Mouse (Mus musculus) kidney, embryonic 15.5 days (tissue): Measurements from ENCODE around the gene Gm11146. TPM values are rescaled to one million over a fixed set of nuclear protein-coding genes. Genes with fewer than 3 reads are reported as not detected.
A peak's percentile ranks its signal among the peaks of the same experiment; 100 is the strongest.

Source experiments
- ATAC-seq: fragments of 200-750 bp; cut with Nextera tagmentation; replicated peaks from 2 replicates; pipeline ENCODE4 v1.8.0; 2017; ENCODE audit warnings: moderate TSS enrichment; ENCODE audit not compliant: low FRiP score
- H3K27ac ChIP-seq: fragments of 300-500 bp; sonication (generic); 2 replicates; pipeline ENCODE4 v1.5.1; 2015; ENCODE audit warnings: mild to moderate bottlenecking, inconsistent platforms
- H3K27me3 ChIP-seq: fragments of 300-500 bp; sonication (generic); 2 replicates; pipeline ENCODE4 v1.6.1; 2015; ENCODE audit warnings: inconsistent platforms
- H3K36me3 ChIP-seq: fragments of 300-500 bp; sonication (generic); 2 replicates; pipeline ENCODE4 v1.6.1; 2015; ENCODE audit warnings: inconsistent platforms
- H3K4me1 ChIP-seq: fragments of 300-500 bp; sonication (generic); 2 replicates; pipeline ENCODE4 v1.6.1; 2015; ENCODE audit warnings: inconsistent platforms
- H3K4me2 ChIP-seq: fragments of 300-500 bp; sonication (generic); 2 replicates; pipeline ENCODE4 v1.6.1; 2015; ENCODE audit warnings: moderate library complexity, mild to moderate bottlenecking, inconsistent platforms
- H3K4me3 ChIP-seq: fragments of 300-500 bp; sonication (generic); replicated peaks from 2 replicates; pipeline ENCODE4 v1.5.1; 2015; ENCODE audit warnings: mild to moderate bottlenecking, inconsistent platforms
- H3K9ac ChIP-seq: fragments of 300-500 bp; sonication (generic); 2 replicates; pipeline ENCODE4 v1.6.1; 2015; ENCODE audit warnings: mild to moderate bottlenecking, inconsistent platforms
- H3K9me3 ChIP-seq: fragments of 300-500 bp; sonication (generic); replicated peaks from 2 replicates; pipeline ENCODE4 v1.6.1; 2016; ENCODE audit warnings: inconsistent platforms
- WGBS: fragments of 180-500 bp; shearing (Covaris S2); methylation state at CpG from one replicate; pipeline ENCODE4 v1.1.7; 2015; ENCODE audit warnings: mixed read lengths; 5-methylcytosine and 5-hydroxymethylcytosine counted together
- microRNA counts: library from miRNA; unstranded; fragments of <30 nt; microRNA quantifications from one replicate; lab custom pipeline; 2016
- microRNA-seq: library from miRNA; unstranded; fragments of <30 nt; microRNA quantifications from one replicate; pipeline ENCODE4, GENCODE M21; 2016
- polyA plus RNA-seq: library from polyadenylated mRNA; unstranded; fragments of >200 nt; fragmentation: Nextera tagmentation; extraction: Ambion mirVana; gene quantifications from 2 replicates; pipeline ENCODE4 v1.2.1, GENCODE M21; 2015

The Gm11146 gene
- polyA plus RNA-seq, 1 experiment from 2014 or later, result not detected

DNA sequence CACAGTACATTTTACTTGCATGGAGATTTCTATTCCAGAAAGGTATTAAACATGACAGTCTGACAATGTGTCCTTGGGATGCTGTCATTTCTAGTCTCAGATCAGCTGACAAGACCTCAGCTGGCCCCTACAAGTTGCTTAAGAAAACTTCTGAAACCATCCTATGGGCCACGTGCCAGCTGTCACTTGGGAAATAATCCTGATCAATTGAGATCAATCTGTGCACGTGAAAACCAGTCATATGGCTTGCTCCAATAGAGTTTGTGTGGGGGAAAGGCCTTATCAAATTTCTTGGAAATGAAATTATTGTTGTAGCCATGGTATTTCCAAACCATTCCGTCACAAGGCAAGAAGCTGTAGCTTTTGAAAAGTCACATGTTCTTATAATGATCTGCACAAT, 50.8 kb downstream of the Gm11146 start:
- Histone ChIP-seq H3K9ac (no peak overlapping the region), H3K4me2 (no peak overlapping the region), H3K27ac (no peak overlapping the region), H3K36me3 (no peaks in the 10 kb centered on the region), H3K9me3 (no peaks in the 10 kb centered on the region), H3K4me1 (no peaks in the 10 kb centered on the region), H3K27me3 (no peaks in the 10 kb centered on the region), H3K4me3 (no peak overlapping the region)
- 80% methylated on average over 3 of the region's 3 CpGs for WGBS
- no peak for ATAC-seq

MicroRNAs encoded within 50 kb of the gene (microRNA counts, 519-probe panel; counts per million panel counts)
- microRNA mmu-miR-125b-5p (lab: Ali Mortazavi, UCI), result 4,446 counts per million, percentile 99 among the panel's probes with 10 or more counts
- 3,438 counts per million, percentile 89 among the panel's probes with 10 or more counts for microRNA mmu-miR-99a (lab: Ali Mortazavi, UCI)

Small RNAs within 50 kb of the gene (microRNA-seq; reads per million reads assigned to microRNA genes)
- 326 reads per million, percentile 70 among the genes with 10 or more reads in this experiment for gene Mir125b-2
- 42,082 reads per million, percentile 98 among the genes with 10 or more reads in this experiment for gene Mir99a
- 93.6 reads per million, percentile 55 among the genes with 10 or more reads in this experiment for gene Mirlet7c-1
